12 mouse cellular contexts compared by ENCODE assay signal in genomic region chr10:69923801-69924200, GRCm38 (mm10).
DNase-seq lines count a peak whose midpoint lies in the region; ATAC-seq and TF ChIP-seq lines count a peak whose summit lies in the region.
"Had no signal": no experiment of that assay in that cellular context is flagged by ENCODE, and none has a peak within 500 bp of the region (broad histone marks: within the 10 kb centered on the region; RNA-seq: fewer than 3 reads in every experiment).

No protein-coding gene starts in this region.

- 10% methylated on average over 8 of the region's 8 CpGs for WGBS in heart, embryonic 11.5 days (ENCODE audit: insufficient replicate concordance)
- 14% methylated on average over 8 of the region's 8 CpGs for WGBS in liver, embryonic 11.5 days

- no peaks in the 10 kb centered on the region for H3K27me3 ChIP-seq in heart, embryonic 11.5 days (ENCODE audit: control insufficient read depth, insufficient read depth, low read length)
- no peaks in the 10 kb centered on the region for H3K27me3 ChIP-seq in ES-Bruce4 (ENCODE audit: control insufficient read depth, insufficient read depth, low read length, poor library complexity, severe bottlenecking)
- peaks cover 5% of the 10 kb centered on the region for H3K27me3 ChIP-seq in liver, embryonic 11.5 days (replicated peaks; ENCODE audit: control insufficient read depth, insufficient read depth, low read length)
- H3K27me3 ChIP-seq: embryonic facial prominence, embryonic 15.5 days had no signal

- no peak for TF ChIP-seq EP300 in ES-Bruce4 (IDR thresholded peaks at IDR 0.05; ENCODE audit: insufficient read depth, low read depth, low read length)

- H3K4me2 ChIP-seq in heart, embryonic 11.5 days: peak overlapping the region; percentile 73
- H3K4me2 ChIP-seq in liver, embryonic 11.5 days: peak overlapping the region; percentile 91

- no peak for TF ChIP-seq POLR2A in ES-Bruce4 (IDR thresholded peaks at IDR 0.05; ENCODE audit: insufficient read depth, low read length)

- H3K9me3 ChIP-seq in heart, embryonic 11.5 days (replicated peaks; ENCODE audit: control insufficient read depth, low read length): no peaks in the 10 kb centered on the region
- H3K9me3 ChIP-seq in ES-Bruce4 (replicated peaks; ENCODE audit: control insufficient read depth, insufficient read depth, low read length, poor library complexity, severe bottlenecking): no peaks in the 10 kb centered on the region
- H3K9me3 ChIP-seq in liver, embryonic 11.5 days (ENCODE audit: control insufficient read depth, low read length): no peaks in the 10 kb centered on the region
- H3K9me3 ChIP-seq: embryonic facial prominence, embryonic 15.5 days had no signal

- ATAC-seq in heart, embryonic 11.5 days (replicated peaks; ENCODE audit: insufficient number of reproducible peaks, low FRiP score, low TSS enrichment): no peak; the same call in 1 of the 2 replicates
- no peak for ATAC-seq in liver, embryonic 11.5 days (replicated peaks; ENCODE audit: low FRiP score)

- DNase-seq in heart, postnatal 36 days: no peak
- peak; percentile 86 to 88 for DNase-seq in kidney, adult 8-10 months
- no peak for DNase-seq in liver, embryonic 11.5 days (ENCODE audit: low spot score)
- DNase-seq in right cerebral cortex, adult 18-20 months: no peak
- DNase-seq in frontal cortex, postnatal 14 days (ENCODE audit: low spot score in 2 of 2): no peak
- DNase-seq in layer of hippocampus, adult 9-10 months (ENCODE audit: low spot score): no peak
- DNase-seq: gastrocnemius, postnatal 14 days; thymus, postnatal 14 days had no signal

- peaks cover 26% of the 10 kb centered on the region for H3K4me1 ChIP-seq in heart, embryonic 11.5 days (ENCODE audit: control insufficient read depth, insufficient read depth, low read length)
- peaks cover 3% of the 10 kb centered on the region for H3K4me1 ChIP-seq in ES-Bruce4 (ENCODE audit: control insufficient read depth, insufficient read depth, low read length)
- H3K4me1 ChIP-seq in liver, embryonic 11.5 days (replicated peaks; ENCODE audit: control insufficient read depth, insufficient read depth, low read length): peaks cover 17% of the 10 kb centered on the region

- H3K27ac ChIP-seq in heart, embryonic 11.5 days (ENCODE audit: low read depth, low read length): 0 out of 2 replicates have a peak overlapping the region, but pooled peaks have one; percentile 6
- peak overlapping the region; percentile 51; the same call in 1 of the 2 replicates for H3K27ac ChIP-seq in ES-Bruce4 (ENCODE audit: insufficient read depth, low read length)
- peak overlapping the region; percentile 36 for H3K27ac ChIP-seq in liver, embryonic 11.5 days (ENCODE audit: low read depth, low read length)
- H3K27ac ChIP-seq: embryonic facial prominence, embryonic 15.5 days had no signal

- intact Hi-C loops in heart, postnatal 36 days (cut with DNase I): loop anchor here (5.0 kb wide), 1 partner anchor 38 kb away; no protein-coding TSS in a partner anchor

- no peak overlapping the region for H3K9ac ChIP-seq in heart, embryonic 11.5 days (ENCODE audit: low read depth, low read length)
- peak overlapping the region; percentile 59; the same call in 1 of the 2 replicates for H3K9ac ChIP-seq in ES-Bruce4 (ENCODE audit: low read depth, poor library complexity, severe bottlenecking)
- H3K9ac ChIP-seq in liver, embryonic 11.5 days (ENCODE audit: low read depth, low read length): peak overlapping the region; percentile 1; the same call in 1 of the 2 replicates
- H3K9ac ChIP-seq: embryonic facial prominence, embryonic 15.5 days had no signal

- TF ChIP-seq CTCF in ES-Bruce4 (IDR thresholded peaks at IDR 0.05; ENCODE audit: low read depth, low read length): no peak

- no peaks in the 10 kb centered on the region for H3K36me3 ChIP-seq in heart, embryonic 11.5 days (ENCODE audit: control insufficient read depth, insufficient read depth, low read length)
- no peaks in the 10 kb centered on the region for H3K36me3 ChIP-seq in ES-Bruce4 (ENCODE audit: control insufficient read depth, insufficient read depth, low read length, poor library complexity, severe bottlenecking)
- no peaks in the 10 kb centered on the region for H3K36me3 ChIP-seq in liver, embryonic 11.5 days (ENCODE audit: control insufficient read depth, insufficient read depth, low read length)
- H3K36me3 ChIP-seq: embryonic facial prominence, embryonic 15.5 days had no signal

- H3K4me3 ChIP-seq in heart, embryonic 11.5 days (ENCODE audit: low read depth, low read length): peak overlapping the region; percentile 39; the same call in 1 of the 2 replicates
- H3K4me3 ChIP-seq in ES-Bruce4 (ENCODE audit: low read depth, low read length): peak overlapping the region; percentile 45
- peak overlapping the region; percentile 49 for H3K4me3 ChIP-seq in liver, embryonic 11.5 days (ENCODE audit: low read depth, low read length)
- H3K4me3 ChIP-seq: myocyte had no signal

Comparison
In these comparisons a context has a peak if more than half of its experiments do, and no peak if none do; other contexts are left out.
1. DNase-seq: peak in kidney, adult 8-10 months (2 of 2); none in heart, postnatal 36 days (0 of 2), liver, embryonic 11.5 days (single experiment), right cerebral cortex, adult 18-20 months (single experiment), frontal cortex, postnatal 14 days (0 of 2) and layer of hippocampus, adult 9-10 months (single experiment).
2. Peak in every context shown above with its lines, with median percentiles within 50 percentile points of each other: H3K27ac ChIP-seq and H3K4me3 ChIP-seq.